Mouse (Mus musculus) erythroblast, embryonic 14.5 days (primary cell): ENCODE results near the gene Ano1.

Experiments used
- GATA1 ChIP-seq: IDR thresholded peaks from 2 replicates; pipeline ENCODE4 v1.6.1; 2012; ENCODE audit warnings: low read length, inconsistent platforms, mixed read lengths
- TAL1 ChIP-seq: IDR thresholded peaks from 3 replicates; pipeline ENCODE4 v1.6.1; 2012; ENCODE audit warnings: low read length, inconsistent platforms, mixed read lengths

DNA sequence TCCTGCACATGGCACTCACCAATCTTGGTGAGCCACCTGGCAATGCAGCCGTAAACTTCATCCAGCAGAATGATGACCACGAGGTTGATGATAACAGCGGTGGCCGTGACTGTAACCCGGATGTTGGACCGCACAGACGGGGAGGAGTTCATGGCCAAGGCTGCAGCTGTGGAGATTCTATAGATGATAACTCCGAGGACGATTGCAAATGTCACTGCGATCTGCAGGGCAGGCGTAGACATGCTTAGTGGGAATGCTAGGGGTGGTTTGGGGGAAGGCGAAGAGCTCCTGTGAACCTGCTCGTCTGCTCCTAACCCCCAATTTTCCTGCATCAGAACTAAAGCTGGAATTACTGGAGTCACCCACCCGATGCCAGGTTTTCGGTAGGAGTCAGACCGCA lies 140.2 kb downstream of the Ano1 start:
- TF ChIP-seq GATA1 (no peak), TAL1 (no peak)
